Mouse (Mus musculus) cerebellum, postnatal 4 days (tissue): ENCODE measurements around the gene Apoa4.

Experiments used
- DNase-seq, 2 experiments: peaks; one replicate each; pipeline ENCODE4 v3.0.0; 2022; ENCODE audit warnings: low spot score in 2 of 2, mixed read lengths in 1 of 2

The Apoa4 gene

GRCm38 (mm10) chr9:46240526-46241153 is at the start of gene Apoa4:
TSS of gene Apoa4 (plus strand) at chr9:46240696.
- DNase-seq, result no peak

DNA sequence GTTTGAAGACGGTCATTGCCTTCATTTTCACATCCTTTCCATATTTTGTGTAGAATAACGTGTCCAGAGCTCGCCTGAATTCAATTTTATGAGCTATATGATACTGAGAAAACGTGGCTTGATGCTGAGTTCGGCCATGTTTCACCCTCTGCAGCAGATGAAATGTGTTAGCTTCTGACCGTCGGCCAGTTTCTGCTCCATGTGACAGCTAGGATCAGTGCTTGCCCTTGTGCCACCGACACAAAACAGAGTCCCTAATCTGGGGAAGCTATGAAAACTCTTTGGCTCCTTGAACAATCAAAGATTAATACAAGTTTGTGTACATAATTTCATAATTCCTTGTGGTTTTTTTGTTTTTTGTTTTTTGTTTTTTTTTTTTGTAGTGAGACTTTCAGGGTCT is 49.3 kb upstream of the Apoa4 start:
- DNase-seq, result no peak

DNA sequence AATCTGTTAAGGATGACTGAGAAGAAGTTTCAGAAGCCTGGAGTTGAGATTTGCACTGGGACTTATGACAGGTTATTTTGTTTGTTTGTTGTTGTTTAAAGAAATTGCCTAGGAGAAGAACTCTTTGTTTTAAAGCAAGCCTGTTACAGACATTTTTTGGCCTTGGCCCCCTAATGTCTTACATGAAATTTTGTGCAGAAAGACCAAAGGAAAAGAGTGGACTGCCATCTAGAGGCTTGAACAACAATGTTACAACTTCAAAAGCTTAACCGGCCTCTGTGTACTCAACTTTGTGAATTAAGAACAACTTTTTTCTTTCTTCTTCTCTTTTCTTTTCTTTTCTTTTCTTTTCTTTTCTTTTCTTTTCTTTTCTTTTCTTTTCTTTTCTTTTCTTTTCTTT is 48.9 kb upstream of the Apoa4 start:
- peak in 1 of 2 experiments; percentile 14 for DNase-seq

DNA sequence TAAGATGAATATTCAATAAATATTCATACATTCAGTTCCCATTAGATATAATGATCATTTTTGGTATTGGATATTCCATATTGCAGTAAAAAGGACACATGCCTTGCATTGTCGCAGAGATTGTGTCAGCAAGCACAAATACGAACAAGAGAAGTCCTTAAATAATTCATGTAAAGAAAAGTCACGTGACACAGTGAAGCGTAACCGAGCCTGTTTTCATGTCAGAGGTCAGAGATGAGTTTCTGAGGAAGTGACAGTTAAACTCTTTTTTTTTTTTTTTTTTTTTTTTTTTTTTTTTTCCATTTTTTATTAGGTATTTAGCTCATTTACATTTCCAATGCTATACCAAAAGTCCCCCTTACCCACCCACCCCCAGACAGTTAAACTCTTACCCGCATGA is 47.9 kb upstream of the Apoa4 start:
- DNase-seq, result no peak

DNA sequence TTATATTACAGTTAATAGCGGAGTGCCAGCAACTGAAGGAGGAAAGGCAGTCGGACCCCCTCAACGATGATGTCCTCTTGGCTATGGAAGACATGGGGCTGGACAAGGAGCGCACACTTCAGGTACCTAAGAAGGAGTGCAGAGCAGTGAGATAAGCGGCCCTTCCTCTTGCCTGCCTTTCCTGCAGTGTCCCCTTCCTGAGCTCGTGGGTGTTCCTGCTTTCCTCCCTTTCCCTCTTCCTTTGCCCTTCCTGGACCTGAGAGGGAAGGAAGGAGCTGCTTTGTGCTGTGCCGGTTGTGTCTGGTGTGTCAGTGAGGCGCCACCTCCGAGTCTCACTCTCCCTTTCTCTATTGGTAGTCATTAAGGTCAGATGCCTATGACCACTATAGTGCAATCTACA is 45.7 kb upstream of the Apoa4 start:
- no peak for DNase-seq

GRCm38 (mm10) chr9:46196699-46197169 is 43.8 kb upstream of the Apoa4 start:
- no peak for DNase-seq

GRCm38 (mm10) chr9:46198461-46198860 is 42.0 kb upstream of the Apoa4 start:
- DNase-seq, result no peak

GRCm38 (mm10) chr9:46198936-46199335 is 41.6 kb upstream of the Apoa4 start:
- no peak for DNase-seq

GRCm38 (mm10) chr9:46199609-46200008 is 40.9 kb upstream of the Apoa4 start:
- DNase-seq, result no peak

GRCm38 (mm10) chr9:46206834-46207500 is 33.5 kb upstream of the Apoa4 start:
- DNase-seq, result no peak

- DNase-seq, result no peak
These were observed 33.0 kb upstream of the Apoa4 start for GRCm38 (mm10) chr9:46207501-46207869.

DNA sequence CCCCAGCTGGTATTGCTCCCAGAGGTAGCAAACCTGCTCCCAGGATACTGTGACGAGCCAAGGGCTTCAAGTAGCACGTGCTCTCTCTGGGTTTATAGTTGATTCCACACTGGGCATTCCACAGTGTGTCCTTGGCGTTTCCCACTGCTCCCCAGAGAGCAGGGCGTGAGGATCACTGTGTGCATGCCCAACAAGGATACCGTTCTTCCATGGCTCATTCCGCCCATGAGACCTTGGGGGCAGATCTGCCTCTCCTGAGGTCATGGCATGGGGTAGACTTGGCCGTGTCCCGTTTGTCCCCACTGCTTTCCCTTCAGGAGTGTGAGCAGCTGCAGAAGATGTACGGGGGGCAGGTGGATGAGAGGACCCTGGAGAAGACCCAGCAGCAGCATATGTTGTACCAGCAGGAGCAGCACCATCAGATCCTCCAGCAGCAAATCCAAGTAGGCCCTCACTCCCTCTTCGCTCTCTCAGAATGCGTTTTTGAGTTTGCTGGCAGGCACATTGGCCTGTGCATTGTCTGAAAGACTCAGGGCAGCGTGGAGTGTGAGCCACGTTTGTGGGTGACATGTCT is 32.0 kb upstream of the Apoa4 start:
- no peak for DNase-seq

DNA sequence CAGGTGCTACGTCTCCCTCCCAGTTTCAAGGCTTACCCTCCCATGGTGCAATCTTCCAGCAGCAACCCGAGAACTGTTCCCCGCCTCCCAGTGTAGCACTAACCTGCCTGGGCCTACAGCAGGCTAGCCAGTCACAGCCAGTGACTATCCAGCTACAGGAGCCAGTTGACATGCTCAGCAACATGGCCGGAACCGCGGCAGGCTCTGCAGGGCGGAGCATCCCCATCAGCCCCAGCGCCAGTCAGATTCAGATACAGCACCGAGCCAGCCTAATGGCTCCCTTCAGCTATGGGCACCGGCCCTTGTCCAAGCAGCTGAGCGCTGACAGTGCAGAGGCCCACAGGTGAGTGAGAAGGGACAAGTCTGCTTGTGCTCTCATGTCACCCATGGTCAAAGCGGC is 30.0 kb upstream of the Apoa4 start:
- no peak for DNase-seq

DNA sequence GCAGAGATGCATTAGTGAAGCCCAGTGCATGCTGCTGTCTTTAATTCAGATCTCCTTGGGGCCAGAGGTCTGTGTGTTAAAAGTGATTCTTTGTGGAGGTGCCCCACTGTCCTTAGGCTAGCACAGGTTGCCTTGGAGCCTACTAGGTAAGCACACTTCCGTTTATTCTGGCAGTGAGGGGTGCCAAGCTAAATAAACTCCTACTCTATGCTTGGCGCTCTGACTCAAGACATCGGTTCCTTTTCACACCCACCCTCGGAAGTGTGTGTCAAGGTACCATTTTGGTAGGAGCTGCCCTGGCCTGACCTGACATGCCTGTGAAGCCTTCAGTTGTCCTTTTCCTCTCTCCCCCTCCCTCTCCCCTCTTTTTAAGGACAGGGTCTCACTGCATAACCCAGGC is 26.2 kb upstream of the Apoa4 start:
- DNase-seq, result no peak

DNA sequence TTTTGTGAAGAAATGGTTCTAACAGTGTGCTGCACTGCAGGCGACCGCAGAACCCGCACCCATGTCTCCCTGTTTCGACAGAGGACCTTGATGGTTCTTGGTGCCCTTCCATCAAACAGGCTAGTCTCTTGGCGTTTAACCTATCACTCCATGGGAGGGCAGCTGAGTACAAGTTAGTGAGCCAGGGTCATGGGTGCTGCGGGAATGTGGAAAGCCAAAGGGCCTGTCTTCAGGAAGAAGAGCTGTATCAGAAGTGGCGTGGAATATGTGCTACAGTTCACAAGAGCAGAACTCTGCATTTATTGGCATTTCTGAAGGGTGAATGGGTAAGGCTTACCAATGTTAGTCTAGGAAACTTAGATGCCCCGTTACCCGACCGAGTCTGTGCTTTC is 25.6 kb upstream of the Apoa4 start:
- no peak for DNase-seq

GRCm38 (mm10) chr9:46215338-46216322 is 24.9 kb upstream of the Apoa4 start:
- no peak for DNase-seq

GRCm38 (mm10) chr9:46216744-46217470 is 23.6 kb upstream of the Apoa4 start:
- no peak for DNase-seq

GRCm38 (mm10) chr9:46218176-46218575 is 22.3 kb upstream of the Apoa4 start:
- DNase-seq, result no peak

DNA sequence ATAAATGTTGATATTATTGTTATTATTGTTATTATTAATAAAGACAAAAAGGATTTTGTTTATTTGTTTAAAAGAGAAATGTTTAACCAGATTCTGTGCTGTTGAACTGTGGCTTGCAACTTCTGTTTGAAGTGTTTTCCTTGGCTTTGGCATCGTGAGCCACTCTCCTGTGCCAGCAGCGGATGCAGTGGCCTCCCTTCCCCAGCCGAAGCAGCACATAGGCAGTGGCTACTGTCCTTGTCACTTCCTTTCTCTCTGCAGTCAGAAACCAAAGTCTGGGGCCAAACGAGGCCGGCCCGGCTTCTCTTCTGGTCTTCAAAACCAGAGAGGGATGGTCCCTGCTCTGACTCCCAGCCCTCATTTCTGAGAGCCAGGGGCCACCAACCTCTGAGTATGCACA is 17.4 kb upstream of the Apoa4 start:
- no peak for DNase-seq

- DNase-seq, result no peak
These were observed 16.4 kb upstream of the Apoa4 start for GRCm38 (mm10) chr9:46224101-46224500.

GRCm38 (mm10) chr9:46224945-46225660 is 15.4 kb upstream of the Apoa4 start:
- no peak for DNase-seq
